Mouse (Mus musculus) bone marrow, adult 2 months (tissue): ENCODE measurements at regions not wholly inside any gene's neighbourhood (a gene's known extent, or its start where the extent isn't known, plus 50 kb on each side); places are given as distances from the start of the nearest gene placed in this dataset.

Source experiments
- H3K27ac ChIP-seq: fragments of 200-500 bp; 2 replicates; pipeline ENCODE4 v1.5.1; 2012; ENCODE audit warnings: low read depth, mild to moderate bottlenecking, control low read depth, inconsistent platforms, low read length; ENCODE audit not compliant: control insufficient read depth, poor library complexity, insufficient read depth
- H3K4me1 ChIP-seq: fragments of 200-500 bp; 2 replicates; pipeline ENCODE4 v1.6.1; 2011; ENCODE audit warnings: low read length; ENCODE audit not compliant: control insufficient read depth, insufficient read depth
- H3K4me3 ChIP-seq: fragments of 200-500 bp; replicated peaks from 2 replicates; pipeline ENCODE3; 2011; ENCODE audit warnings: mild to moderate bottlenecking, low read depth, low read length, control low read depth; ENCODE audit not compliant: control insufficient read depth
- CTCF ChIP-seq: fragments of 200-500 bp; IDR thresholded peaks from 2 replicates; pipeline ENCODE4 v1.5.1; 2011; ENCODE audit warnings: low read length, control low read depth; ENCODE audit not compliant: control insufficient read depth, insufficient read depth
- POLR2A ChIP-seq: fragments of 200-500 bp; IDR thresholded peaks from 2 replicates; pipeline ENCODE4 v1.6.1; 2011; ENCODE audit warnings: low read depth, mild to moderate bottlenecking, control low read depth, low read length, borderline replicate concordance; ENCODE audit not compliant: control insufficient read depth
- WGBS: fragments of 180-500 bp; shearing (Covaris S2); methylation state at CpG from one replicate; pipeline ENCODE4 v1.1.7; 2018; 5-methylcytosine and 5-hydroxymethylcytosine counted together

DNA sequence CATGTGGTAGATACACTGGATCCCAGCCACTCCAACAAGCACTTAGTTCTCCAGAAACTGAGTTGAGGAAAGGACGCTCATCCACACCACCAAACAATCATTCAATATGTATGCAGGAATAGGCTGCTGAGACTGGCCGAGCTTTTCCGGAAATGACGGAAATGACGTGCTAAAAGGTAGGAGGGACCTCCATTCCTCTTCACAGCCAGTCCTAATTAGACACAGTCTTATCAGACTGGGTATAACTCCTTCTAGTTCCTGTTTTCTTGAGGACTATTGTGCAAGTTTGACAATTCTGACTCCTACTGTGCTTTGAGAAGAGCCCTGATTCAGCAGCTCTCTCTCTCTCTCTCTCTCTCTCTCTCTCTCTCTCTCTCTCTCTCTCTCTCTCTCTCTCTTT, 477.9 kb upstream of the Gm26657 start:
- no peak overlapping the region for H3K4me3 ChIP-seq
- no peak for TF ChIP-seq CTCF
- no peak for TF ChIP-seq POLR2A
- 14% methylated on average over 5 of the region's 5 CpGs for WGBS
- no peak overlapping the region for H3K27ac ChIP-seq
- H3K4me1 ChIP-seq, result no peaks in the 10 kb centered on the region

DNA sequence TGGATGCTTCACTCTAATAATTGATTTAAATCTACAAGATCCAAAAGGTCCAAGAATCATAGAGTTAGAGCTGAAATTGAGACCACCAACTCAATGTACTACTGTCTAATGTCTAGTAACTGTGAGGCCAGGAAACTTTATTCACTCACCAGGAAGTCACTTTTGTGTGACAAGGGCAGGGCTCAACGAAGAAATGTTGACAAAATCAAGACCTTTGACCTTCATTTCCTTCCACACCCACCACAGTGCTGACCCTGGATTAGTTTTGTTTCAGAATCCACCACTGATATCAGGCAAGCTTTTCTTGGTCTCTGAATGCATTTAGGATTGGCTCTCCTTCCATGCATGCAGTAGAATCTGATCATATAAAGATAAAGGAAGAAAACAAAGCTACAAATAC, 487.5 kb upstream of the Gm26657 start:
- TF ChIP-seq POLR2A (no peak), CTCF (no peak)
- no peak overlapping the region for H3K27ac ChIP-seq
- 21% methylated on average over 1 of the region's 1 CpGs for WGBS
- H3K4me3 ChIP-seq, result no peak overlapping the region
- H3K4me1 ChIP-seq, result no peaks in the 10 kb centered on the region

DNA sequence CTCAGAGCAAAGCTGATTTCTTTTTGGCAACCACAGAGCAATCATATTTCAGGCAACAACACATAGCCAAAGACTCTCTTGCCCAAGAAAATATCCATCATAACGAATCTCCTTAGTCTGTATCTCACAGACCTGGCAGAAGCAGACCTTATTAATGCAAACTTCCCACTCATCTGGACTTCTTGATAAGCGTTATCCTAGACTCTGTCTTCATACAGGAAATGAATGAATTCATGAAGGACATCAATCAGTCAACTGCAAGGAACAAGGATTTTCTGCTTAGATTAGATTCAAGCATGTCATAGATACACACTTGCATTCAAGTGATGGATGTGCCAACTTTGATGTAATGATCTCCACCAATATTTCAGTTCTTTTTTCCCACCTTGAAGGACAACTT, 488.1 kb upstream of the Gm26657 start:
- WGBS, result 64% methylated on average over 2 of the region's 2 CpGs
- no peak for TF ChIP-seq POLR2A
- TF ChIP-seq CTCF, result no peak
- no peak overlapping the region for H3K27ac ChIP-seq
- H3K4me1 ChIP-seq, result no peaks in the 10 kb centered on the region
- no peak overlapping the region for H3K4me3 ChIP-seq

DNA sequence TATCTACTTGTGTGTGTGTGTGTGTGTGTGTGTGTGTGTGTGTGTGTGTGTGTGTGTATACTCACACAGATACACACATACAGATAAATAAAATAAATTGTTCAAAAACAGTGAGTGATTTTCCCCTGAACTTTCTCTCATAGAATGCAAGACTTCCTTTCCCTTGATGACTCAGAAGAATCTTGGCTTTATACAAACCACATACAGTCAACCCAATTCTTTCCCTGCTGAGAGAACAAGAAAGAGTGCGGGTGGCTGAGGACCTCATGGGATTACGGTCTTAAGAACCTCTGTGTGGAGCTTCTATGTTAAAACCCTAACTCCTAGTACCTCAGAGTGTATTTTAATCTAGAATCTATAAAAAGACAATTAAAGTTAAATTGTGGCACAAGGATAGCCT, 489.3 kb upstream of the Gm26657 start:
- H3K4me1 ChIP-seq, result no peaks in the 10 kb centered on the region
- TF ChIP-seq CTCF (no peak), POLR2A (no peak)
- WGBS, result 78% methylated on average over 2 of the region's 2 CpGs
- no peak overlapping the region for H3K27ac ChIP-seq
- no peak overlapping the region for H3K4me3 ChIP-seq

DNA sequence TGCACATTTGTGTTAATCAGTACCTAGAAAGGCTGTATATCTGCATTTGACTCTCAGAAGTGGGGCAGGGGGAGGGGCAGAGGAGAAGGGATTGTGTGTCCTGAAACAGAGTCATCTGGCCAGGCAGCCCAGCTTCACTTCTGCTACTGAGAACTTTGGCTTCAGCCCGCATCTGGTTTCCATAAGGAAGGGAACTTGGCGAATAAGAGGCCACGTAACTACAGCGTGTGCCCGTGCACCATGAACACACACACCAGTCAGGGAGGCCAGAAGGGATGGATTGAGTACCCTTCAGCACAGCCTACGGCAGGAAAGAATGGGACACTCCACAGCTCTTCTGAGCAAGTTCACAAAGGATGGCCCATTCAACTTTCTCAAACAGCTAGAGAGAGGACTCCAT, 496.0 kb upstream of the Gm26657 start:
- no peaks in the 10 kb centered on the region for H3K4me1 ChIP-seq
- 77% methylated on average over 6 of the region's 6 CpGs for WGBS
- no peak overlapping the region for H3K4me3 ChIP-seq
- TF ChIP-seq POLR2A, result no peak
- TF ChIP-seq CTCF, result no peak
- no peak overlapping the region for H3K27ac ChIP-seq

DNA sequence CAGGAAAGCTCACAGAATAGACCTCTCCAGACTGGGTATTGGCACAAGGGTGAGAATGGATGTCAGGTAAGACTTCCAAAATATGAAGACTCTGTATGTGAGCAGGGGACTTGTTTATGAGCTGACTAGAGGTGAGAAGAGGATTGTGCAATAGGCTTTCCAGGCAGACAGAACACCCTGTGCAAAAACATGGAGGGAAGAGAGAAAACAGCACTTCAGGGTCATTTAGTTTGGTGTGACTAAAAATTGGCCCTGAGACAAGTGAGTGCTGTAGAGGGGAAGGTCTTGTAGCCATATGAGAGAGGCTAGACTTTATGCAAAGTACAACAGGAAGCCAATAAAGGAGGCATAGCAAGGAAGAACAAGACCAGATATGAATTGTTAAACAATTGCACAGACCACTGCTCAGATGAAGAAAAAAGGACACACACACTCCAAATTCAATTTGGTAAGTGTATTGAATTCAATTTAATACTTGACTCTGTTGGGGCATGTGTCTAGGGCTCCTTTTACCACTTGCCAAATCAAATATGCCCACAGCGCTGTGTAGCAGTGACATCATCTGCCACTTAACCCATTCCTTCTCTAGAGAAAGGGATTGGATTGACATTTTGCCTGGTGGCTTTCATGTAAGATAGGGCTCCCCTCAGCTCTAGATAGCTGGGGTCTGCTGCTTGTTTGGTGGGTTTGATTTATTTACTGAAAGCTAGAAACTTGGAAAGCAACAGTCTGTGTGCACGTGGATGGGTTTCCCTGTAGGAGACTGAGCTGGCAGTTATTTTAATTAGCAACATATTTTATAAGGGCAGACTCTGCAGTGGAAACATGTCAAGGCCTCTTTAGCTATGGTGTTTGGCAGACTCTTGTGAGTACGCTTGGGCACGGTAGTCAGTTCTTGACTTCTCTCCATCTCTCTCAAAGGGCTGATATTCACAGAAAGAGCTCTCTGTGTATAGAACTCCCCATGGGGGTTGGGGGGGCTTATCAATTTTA, 501.1 kb upstream of the Gm26657 start:
- H3K4me3 ChIP-seq, result no peak overlapping the region
- TF ChIP-seq POLR2A, result no peak
- no peak for TF ChIP-seq CTCF
- H3K27ac ChIP-seq, result no peak overlapping the region
- 86% methylated on average over 4 of the region's 4 CpGs for WGBS
- H3K4me1 ChIP-seq, result no peaks in the 10 kb centered on the region

DNA sequence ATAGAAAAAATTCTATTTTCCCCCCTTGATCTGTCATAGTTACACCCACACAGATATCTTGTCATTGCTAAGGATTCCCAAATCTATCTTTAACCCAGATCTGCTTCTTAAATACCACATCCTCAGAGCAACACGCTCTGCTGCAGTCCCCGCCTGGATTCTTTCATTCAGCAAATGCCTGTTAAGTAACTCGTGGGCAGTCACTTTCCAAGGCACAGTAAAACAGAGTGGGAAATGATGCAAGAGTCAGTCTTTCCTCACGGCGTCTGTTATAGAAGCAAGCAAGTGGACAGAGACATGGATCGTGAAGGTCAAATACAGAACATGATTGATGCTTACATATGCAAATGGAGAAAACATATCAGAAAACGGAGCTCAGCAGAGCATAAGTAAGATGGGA, 508.5 kb upstream of the Gm26657 start:
- 40% methylated on average over 7 of the region's 7 CpGs for WGBS
- H3K27ac ChIP-seq, result no peak overlapping the region
- H3K4me3 ChIP-seq, result no peak overlapping the region
- H3K4me1 ChIP-seq, result no peaks in the 10 kb centered on the region
- TF ChIP-seq POLR2A (no peak), CTCF (no peak)

DNA sequence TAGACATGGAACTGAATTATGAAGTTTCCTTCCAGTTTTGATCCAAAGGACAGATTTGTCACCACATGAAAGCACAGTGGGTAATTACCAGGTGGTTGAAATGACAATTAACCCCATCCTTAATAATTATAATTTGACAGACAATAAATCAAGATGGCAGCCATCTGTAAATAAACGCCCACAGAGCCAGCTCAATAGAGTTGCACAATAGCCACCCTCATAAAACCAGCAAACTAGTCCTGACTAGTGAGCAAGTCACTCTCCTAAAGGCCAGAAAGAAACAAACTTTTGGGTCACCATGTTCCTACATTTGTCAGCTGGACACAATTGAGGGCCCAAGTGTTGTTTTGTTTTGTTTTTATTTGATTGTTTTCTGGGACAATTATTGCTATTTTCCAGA, 509.4 kb upstream of the Gm26657 start:
- no peak overlapping the region for H3K4me3 ChIP-seq
- H3K27ac ChIP-seq, result no peak overlapping the region
- 73% methylated on average over 1 of the region's 1 CpGs for WGBS
- no peaks in the 10 kb centered on the region for H3K4me1 ChIP-seq
- no peak for TF ChIP-seq POLR2A
- no peak for TF ChIP-seq CTCF
